Mouse (Mus musculus): Measurements from ENCODE around the gene Ugt1a5. TPM values are rescaled to one million over a fixed set of nuclear protein-coding genes. Genes with fewer than 3 reads are reported as not detected.

The Ugt1a5 gene
- polyA plus RNA-seq, 1 experiment = 35.1 TPM

DNA sequence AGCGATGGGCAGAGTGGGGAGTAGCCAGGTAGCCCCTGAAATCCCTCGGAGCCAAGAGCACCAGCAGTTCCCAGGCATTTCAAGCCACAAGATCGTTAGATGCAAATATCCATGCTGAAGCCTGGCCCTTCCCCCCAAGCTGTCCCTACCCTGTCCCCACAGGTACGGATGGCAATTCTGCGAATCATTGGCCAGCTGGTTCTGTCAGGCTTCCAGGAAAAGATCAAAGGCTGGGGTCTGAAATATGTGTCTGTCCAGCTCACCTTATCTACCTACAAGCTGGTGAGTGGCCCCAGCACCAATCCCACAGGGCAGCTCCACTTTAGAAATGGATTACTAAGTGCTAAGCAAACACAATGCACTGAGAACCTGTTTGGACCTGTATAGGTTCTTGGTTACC lies 71.5 kb downstream of the Ugt1a5 start:
- Histone ChIP-seq H3K27ac (ENCODE audit: insufficient read depth, low read depth, low read length) (no peak overlapping the region), H3K4me3 (ENCODE audit: insufficient read depth, low read length) (no peak overlapping the region), H3K4me1 (ENCODE audit: control insufficient read depth, insufficient read depth, low read length) (no peaks in the 10 kb centered on the region)
- TF ChIP-seq POLR2A (IDR thresholded peaks at IDR 0.05; ENCODE audit: borderline replicate concordance, low read depth, low read length) (no peak), CTCF (IDR thresholded peaks at IDR 0.05; ENCODE audit: low read depth, low read length) (no peak)

DNA sequence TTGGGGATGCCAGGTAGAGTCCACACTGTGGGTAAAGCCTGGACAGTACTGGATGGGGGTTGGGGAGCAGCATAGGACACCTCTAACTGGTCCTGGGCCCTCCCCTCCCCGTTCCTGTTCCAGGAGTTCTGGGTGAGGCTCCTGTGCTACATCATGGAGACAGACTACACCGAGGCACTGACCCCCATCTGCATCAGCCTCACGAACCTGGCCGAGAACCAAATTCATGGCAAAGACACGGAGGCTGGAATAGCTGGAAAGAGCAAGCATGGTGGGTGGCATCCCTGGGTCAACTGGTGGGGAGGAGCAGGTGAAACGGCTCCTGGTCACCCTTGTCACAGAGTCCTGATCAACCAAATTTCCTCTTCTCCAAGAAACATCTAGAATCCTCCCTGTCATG lies 73.0 kb downstream of the Ugt1a5 start:
- Histone ChIP-seq H3K4me3 (ENCODE audit: insufficient read depth, low read length) (no peak overlapping the region), H3K4me1 (ENCODE audit: control insufficient read depth, insufficient read depth, low read length) (no peaks in the 10 kb centered on the region), H3K27ac (ENCODE audit: insufficient read depth, low read depth, low read length) (no peak overlapping the region)
- TF ChIP-seq POLR2A (IDR thresholded peaks at IDR 0.05; ENCODE audit: borderline replicate concordance, low read depth, low read length) (no peak), CTCF (IDR thresholded peaks at IDR 0.05; ENCODE audit: low read depth, low read length) (no peak)

DNA sequence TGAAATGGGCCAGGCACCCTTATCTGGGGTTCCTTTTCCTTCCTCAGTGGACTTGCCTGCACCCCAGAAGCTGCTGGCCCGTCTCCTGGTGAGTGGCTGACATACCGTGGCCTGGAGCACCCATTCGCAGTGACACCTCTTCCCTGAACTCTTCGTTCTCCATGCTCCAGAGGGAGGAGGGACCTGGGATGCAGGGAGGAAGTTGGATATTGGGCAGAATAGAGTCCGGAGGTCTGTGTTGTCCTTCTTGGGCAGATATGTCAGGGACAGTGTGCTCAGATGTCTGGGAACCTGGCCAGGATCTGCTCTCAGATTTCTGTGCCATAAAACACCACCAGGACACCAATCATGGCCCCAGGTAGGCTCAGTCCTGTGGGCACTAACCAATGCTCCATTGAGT lies 74.3 kb downstream of the Ugt1a5 start:
- Histone ChIP-seq H3K27ac (ENCODE audit: insufficient read depth, low read depth, low read length) (no peak overlapping the region), H3K4me3 (ENCODE audit: insufficient read depth, low read length) (no peak overlapping the region), H3K4me1 (ENCODE audit: control insufficient read depth, insufficient read depth, low read length) (no peaks in the 10 kb centered on the region)
- TF ChIP-seq POLR2A (IDR thresholded peaks at IDR 0.05; ENCODE audit: borderline replicate concordance, low read depth, low read length) (no peak), CTCF (IDR thresholded peaks at IDR 0.05; ENCODE audit: low read depth, low read length) (no peak)

DNA sequence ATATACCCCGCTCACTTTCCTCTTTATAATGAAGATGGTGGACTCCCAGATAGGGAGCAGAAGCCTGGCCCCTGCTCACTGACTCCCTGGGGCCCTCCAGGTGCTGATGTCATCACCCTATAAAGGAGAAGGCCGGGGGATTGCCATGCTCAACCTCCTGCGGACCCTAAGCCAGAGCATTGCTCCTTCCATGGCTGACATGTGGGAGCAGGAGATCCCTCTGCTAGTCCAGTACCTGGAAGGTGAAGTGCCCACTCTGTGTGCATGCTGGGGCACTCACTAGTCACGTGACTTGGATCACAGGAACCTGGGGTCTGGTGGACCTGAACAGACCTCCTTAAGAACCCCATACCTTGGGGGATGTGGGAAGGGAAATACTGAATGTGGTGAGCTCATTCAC lies 74.8 kb downstream of the Ugt1a5 start:
- Histone ChIP-seq H3K4me3 (ENCODE audit: insufficient read depth, low read length) (no peak overlapping the region), H3K27ac (ENCODE audit: insufficient read depth, low read depth, low read length) (no peak overlapping the region), H3K4me1 (ENCODE audit: control insufficient read depth, insufficient read depth, low read length) (no peaks in the 10 kb centered on the region)
- TF ChIP-seq POLR2A (IDR thresholded peaks at IDR 0.05; ENCODE audit: borderline replicate concordance, low read depth, low read length) = no peak
- TF ChIP-seq CTCF (IDR thresholded peaks at IDR 0.05; ENCODE audit: low read depth, low read length) = no peak

DNA sequence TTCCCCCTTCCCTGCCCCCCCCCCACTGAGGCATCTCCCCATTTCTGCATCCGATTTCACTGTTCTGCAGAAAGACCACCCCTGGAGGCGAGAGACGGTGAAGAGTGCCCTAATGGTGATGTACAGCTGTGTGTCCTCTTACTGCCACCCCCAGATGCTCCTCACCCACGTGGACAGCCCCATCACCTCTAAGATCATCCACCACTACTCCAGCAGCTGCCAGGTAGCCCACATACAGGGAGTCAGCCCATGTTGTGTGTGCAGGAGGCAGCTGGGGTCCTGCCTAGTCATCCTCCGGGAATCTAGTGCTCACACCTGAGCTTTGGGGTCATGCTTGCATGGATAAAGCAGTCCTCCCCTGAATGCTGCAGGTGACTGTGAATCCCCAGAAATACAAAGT lies 78.0 kb downstream of the Ugt1a5 start:
- no peak overlapping the region for H3K27ac ChIP-seq (ENCODE audit: insufficient read depth, low read depth, low read length)
- no peak for TF ChIP-seq POLR2A (IDR thresholded peaks at IDR 0.05; ENCODE audit: borderline replicate concordance, low read depth, low read length)
- TF ChIP-seq CTCF (IDR thresholded peaks at IDR 0.05; ENCODE audit: low read depth, low read length) = no peak
- no peak overlapping the region for H3K4me3 ChIP-seq (ENCODE audit: insufficient read depth, low read length)
- H3K4me1 ChIP-seq (ENCODE audit: control insufficient read depth, insufficient read depth, low read length) = no peaks in the 10 kb centered on the region

DNA sequence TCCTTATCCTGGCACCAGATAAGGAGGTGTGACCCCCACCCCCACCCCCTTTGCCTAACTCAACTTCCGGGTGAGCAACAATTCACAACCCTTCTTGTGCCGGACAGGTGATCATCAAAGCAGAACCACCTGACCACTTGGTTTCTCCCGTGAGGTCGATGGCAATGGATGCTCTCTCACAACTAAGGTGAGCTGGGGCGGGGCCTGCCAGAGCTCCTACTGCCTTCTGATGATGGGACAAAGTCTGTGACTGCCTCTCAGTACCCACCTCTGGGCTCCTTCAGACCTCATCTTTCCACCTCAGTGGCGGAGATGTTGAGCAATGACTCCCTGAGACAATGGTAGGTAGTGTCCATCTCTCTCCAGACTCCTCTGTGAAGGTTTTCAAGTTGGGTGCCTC lies 80.1 kb downstream of the Ugt1a5 start:
- TF ChIP-seq POLR2A (IDR thresholded peaks at IDR 0.05; ENCODE audit: borderline replicate concordance, low read depth, low read length) (no peak), CTCF (IDR thresholded peaks at IDR 0.05; ENCODE audit: low read depth, low read length) (no peak)
- Histone ChIP-seq H3K27ac (ENCODE audit: insufficient read depth, low read depth, low read length) (no peak overlapping the region), H3K4me1 (ENCODE audit: control insufficient read depth, insufficient read depth, low read length) (no peaks in the 10 kb centered on the region), H3K4me3 (ENCODE audit: insufficient read depth, low read length) (no peak overlapping the region)

DNA sequence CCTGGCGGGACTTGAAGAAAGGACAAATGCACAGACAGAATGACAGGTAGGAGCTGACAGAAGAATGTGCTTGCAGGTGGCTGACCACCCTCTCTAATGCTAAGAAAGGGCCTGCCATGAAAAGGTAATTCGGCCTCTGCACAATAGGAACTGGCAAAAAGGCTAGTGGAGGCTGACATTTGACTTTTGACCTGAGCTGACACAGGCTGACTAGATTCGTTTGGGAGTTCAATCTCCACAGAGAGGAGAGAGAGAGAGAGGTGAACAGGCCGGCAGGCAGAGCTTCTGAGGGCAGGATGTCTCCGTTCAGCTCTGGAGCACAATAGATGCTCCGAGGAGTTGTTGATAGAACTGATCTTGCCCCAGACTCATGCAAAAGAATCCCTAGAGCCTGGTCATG lies 80.6 kb downstream of the Ugt1a5 start:
- no peak overlapping the region for H3K27ac ChIP-seq (ENCODE audit: insufficient read depth, low read depth, low read length)
- no peak for TF ChIP-seq POLR2A (IDR thresholded peaks at IDR 0.05; ENCODE audit: borderline replicate concordance, low read depth, low read length)
- no peak overlapping the region for H3K4me3 ChIP-seq (ENCODE audit: insufficient read depth, low read length)
- no peaks in the 10 kb centered on the region for H3K4me1 ChIP-seq (ENCODE audit: control insufficient read depth, insufficient read depth, low read length)

DNA sequence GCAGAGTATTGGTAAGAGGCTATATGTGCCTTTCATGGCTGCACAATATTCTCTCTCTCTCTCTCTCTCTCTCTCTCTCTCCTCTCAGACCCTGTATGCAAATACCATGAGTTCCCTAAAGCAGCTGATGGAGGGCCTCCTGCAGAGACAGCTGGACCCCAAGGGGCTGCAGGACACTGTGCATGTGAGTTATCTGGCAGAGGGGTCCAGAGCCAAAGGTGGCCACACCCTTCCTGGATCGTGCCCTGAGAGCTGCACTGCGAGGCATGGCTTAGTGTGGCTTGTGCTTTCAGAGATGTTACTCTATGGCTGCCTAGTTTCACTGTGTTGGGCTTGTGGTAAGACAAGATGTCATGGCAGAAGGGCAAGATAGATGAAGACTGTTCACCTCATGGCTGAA lies 81.8 kb downstream of the Ugt1a5 start:
- TF ChIP-seq CTCF (IDR thresholded peaks at IDR 0.05; ENCODE audit: low read depth, low read length) (no peak), POLR2A (IDR thresholded peaks at IDR 0.05; ENCODE audit: borderline replicate concordance, low read depth, low read length) (no peak)
- no peaks in the 10 kb centered on the region for H3K4me1 ChIP-seq (ENCODE audit: control insufficient read depth, insufficient read depth, low read length)
- H3K4me3 ChIP-seq (ENCODE audit: insufficient read depth, low read length) = no peak overlapping the region
- H3K27ac ChIP-seq (ENCODE audit: insufficient read depth, low read depth, low read length) = no peak overlapping the region

DNA sequence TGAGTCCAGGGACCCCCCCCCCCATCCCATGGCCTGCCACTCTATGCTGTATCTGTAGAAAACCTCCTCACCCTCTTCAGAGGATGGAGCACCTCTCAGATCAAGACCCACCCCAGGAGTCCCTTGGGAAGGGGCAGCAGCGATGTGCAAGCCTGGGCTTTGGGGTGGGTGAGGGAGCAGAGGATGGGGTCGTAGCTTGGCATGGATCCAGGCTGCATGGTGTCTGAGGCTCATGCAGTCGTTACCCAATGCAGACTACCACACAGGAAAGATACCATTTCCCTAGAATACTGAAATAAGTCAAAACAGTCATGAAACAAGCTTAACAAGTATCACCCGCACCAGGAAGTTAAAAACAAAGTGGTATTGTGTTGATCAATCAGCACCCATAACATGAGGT lies 82.8 kb downstream of the Ugt1a5 start:
- TF ChIP-seq POLR2A (IDR thresholded peaks at IDR 0.05; ENCODE audit: borderline replicate concordance, low read depth, low read length) (no peak), CTCF (IDR thresholded peaks at IDR 0.05; ENCODE audit: low read depth, low read length) (no peak)
- no peaks in the 10 kb centered on the region for H3K4me1 ChIP-seq (ENCODE audit: control insufficient read depth, insufficient read depth, low read length)
- no peak overlapping the region for H3K4me3 ChIP-seq (ENCODE audit: insufficient read depth, low read length)
- H3K27ac ChIP-seq (ENCODE audit: insufficient read depth, low read depth, low read length) = no peak overlapping the region

DNA sequence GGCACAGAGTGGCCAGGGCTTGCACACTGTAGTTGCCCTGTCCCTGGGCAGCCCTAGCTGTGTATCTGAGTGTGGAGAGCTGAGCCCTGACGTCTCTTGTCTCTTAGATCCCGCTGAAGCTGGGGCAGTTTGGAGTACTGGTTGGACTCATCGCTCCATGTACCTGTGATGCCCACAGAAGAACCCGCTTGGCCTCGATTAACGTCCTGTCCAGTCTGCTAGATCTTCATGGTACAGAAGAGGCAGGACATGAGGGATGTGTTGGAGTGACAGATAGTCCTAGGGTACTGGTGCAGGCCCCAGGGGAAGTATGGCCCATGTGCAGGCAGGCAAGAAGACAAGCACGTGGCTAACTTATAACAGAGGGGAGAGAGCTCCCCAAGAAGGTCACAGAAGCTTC lies 83.8 kb downstream of the Ugt1a5 start:
- Histone ChIP-seq H3K27ac (ENCODE audit: insufficient read depth, low read depth, low read length) (no peak overlapping the region), H3K4me1 (ENCODE audit: control insufficient read depth, insufficient read depth, low read length) (no peaks in the 10 kb centered on the region), H3K4me3 (ENCODE audit: insufficient read depth, low read length) (no peak overlapping the region)
- TF ChIP-seq POLR2A (IDR thresholded peaks at IDR 0.05; ENCODE audit: borderline replicate concordance, low read depth, low read length) (no peak), CTCF (IDR thresholded peaks at IDR 0.05; ENCODE audit: low read depth, low read length) (no peak)

DNA sequence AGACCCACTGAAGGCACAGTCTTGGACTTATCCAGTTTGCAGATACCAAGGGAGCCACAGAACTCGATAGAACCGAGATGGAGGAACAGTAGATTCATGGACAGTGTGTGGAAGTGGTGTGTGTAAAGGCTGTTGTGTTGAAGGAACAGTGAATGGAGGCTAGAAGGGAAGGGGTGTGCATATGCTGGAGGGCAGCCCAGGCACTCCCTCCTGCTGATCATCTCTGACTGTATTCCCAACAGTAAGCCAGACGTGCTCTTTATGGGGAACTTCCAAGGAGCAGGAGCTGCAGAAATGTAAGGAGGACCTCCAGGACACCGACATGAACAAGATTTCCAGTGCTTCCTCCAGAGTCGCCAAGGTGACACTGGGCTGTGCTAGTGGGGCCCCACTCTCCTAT lies 84.2 kb downstream of the Ugt1a5 start:
- no peak overlapping the region for H3K4me3 ChIP-seq (ENCODE audit: insufficient read depth, low read length)
- no peak for TF ChIP-seq CTCF (IDR thresholded peaks at IDR 0.05; ENCODE audit: low read depth, low read length)
- TF ChIP-seq POLR2A (IDR thresholded peaks at IDR 0.05; ENCODE audit: borderline replicate concordance, low read depth, low read length) = no peak
- no peak overlapping the region for H3K27ac ChIP-seq (ENCODE audit: insufficient read depth, low read depth, low read length)
- H3K4me1 ChIP-seq (ENCODE audit: control insufficient read depth, insufficient read depth, low read length) = no peaks in the 10 kb centered on the region
